Mouse (Mus musculus): ENCODE results near the gene Pagr1b. TPM values are rescaled to one million over a fixed set of nuclear protein-coding genes. Genes with fewer than 3 reads are reported as not detected.

The Pagr1b gene
- polyA plus RNA-seq, 1 experiment from 2014 or later = not detected

- peaks cover 19% of the 10 kb centered on the region for H3K4me1 ChIP-seq (replicated peaks; ENCODE audit: control insufficient read depth, insufficient read depth, low read length)
- WGBS = 4% methylated on average over 39 of the region's 39 CpGs
- peak; percentile 100 for DNase-seq (ENCODE audit: low spot score)
Observed at GRCm38 (mm10) chr7:127016971-127017949, 976 bp upstream of the Pagr1b start, which contains the start of gene Pagr1a. TSS of gene Pagr1a (minus strand) at chr7:127017352.

GRCm38 (mm10) chr7:127016486-127016938 lies 228 bp upstream of the Pagr1b start:
- H3K27ac ChIP-seq (ENCODE audit: low read depth, low read length) = peak overlapping the region; percentile 88
- H3K27me3 ChIP-seq (ENCODE audit: control insufficient read depth, insufficient read depth, low read length) = no peaks in the 10 kb centered on the region
- peak overlapping the region; percentile 91 for H3K4me2 ChIP-seq (replicated peaks; ENCODE audit: low read depth, low read length)
- peak overlapping the region; percentile 72 for H3K9ac ChIP-seq (ENCODE audit: low read depth, low read length)
- 0% methylated on average over 22 of the region's 22 CpGs for WGBS
- no peaks in the 10 kb centered on the region for H3K9me3 ChIP-seq (ENCODE audit: control insufficient read depth, low read length)
- ATAC-seq (ENCODE audit: low FRiP score) = peak; percentile 65
- peaks cover 19% of the 10 kb centered on the region for H3K4me1 ChIP-seq (replicated peaks; ENCODE audit: control insufficient read depth, insufficient read depth, low read length)
- 0 out of 2 replicates have a peak, but pooled peaks cover 4% of the 10 kb centered on the region for H3K36me3 ChIP-seq (ENCODE audit: control insufficient read depth, insufficient read depth, low read length)
- peak overlapping the region; percentile 53 for H3K4me3 ChIP-seq (ENCODE audit: low read depth, low read length)
- no peak for DNase-seq (ENCODE audit: low spot score)

More at GRCm38 (mm10) chr7:127016971-127017949, 976 bp upstream of the Pagr1b start, which contains the start of gene Pagr1a:
- no peaks in the 10 kb centered on the region for H3K27me3 ChIP-seq (ENCODE audit: control insufficient read depth, insufficient read depth, low read length)
- no peaks in the 10 kb centered on the region for H3K9me3 ChIP-seq (ENCODE audit: control insufficient read depth, low read length)
- peak within 1 kb of the TSS; percentile 53 for H3K4me3 ChIP-seq (ENCODE audit: low read depth, low read length)
- H3K4me2 ChIP-seq (replicated peaks; ENCODE audit: low read depth, low read length) = peak within 1 kb of the TSS; percentile 91
- peak within 1 kb of the TSS; percentile 88 for H3K27ac ChIP-seq (ENCODE audit: low read depth, low read length)
- H3K36me3 ChIP-seq (ENCODE audit: control insufficient read depth, insufficient read depth, low read length) = 0 out of 2 replicates have a peak, but pooled peaks cover 4% of the 10 kb centered on the region
- H3K9ac ChIP-seq (ENCODE audit: low read depth, low read length) = peak within 1 kb of the TSS; percentile 72
- peak; percentile 76 for ATAC-seq (ENCODE audit: low FRiP score)

GRCm38 (mm10) chr7:127016081-127016480 lies 203 bp downstream of the Pagr1b start:
- DNase-seq (ENCODE audit: low spot score) (peak; percentile 45), ATAC-seq (ENCODE audit: low FRiP score) (peak; percentile 31)
- Histone ChIP-seq H3K4me2 (replicated peaks; ENCODE audit: low read depth, low read length) (peak overlapping the region; percentile 91), H3K9me3 (ENCODE audit: control insufficient read depth, low read length) (no peaks in the 10 kb centered on the region), H3K27ac (ENCODE audit: low read depth, low read length) (peak overlapping the region; percentile 88), H3K4me1 (replicated peaks; ENCODE audit: control insufficient read depth, insufficient read depth, low read length) (peaks cover 19% of the 10 kb centered on the region), H3K27me3 (ENCODE audit: control insufficient read depth, insufficient read depth, low read length) (no peaks in the 10 kb centered on the region), H3K9ac (ENCODE audit: low read depth, low read length) (peak overlapping the region; percentile 72), H3K36me3 (ENCODE audit: control insufficient read depth, insufficient read depth, low read length) (0 out of 2 replicates have a peak, but pooled peaks cover 4% of the 10 kb centered on the region), H3K4me3 (ENCODE audit: low read depth, low read length) (peak overlapping the region; percentile 53)
- 3% methylated on average over 10 of the region's 10 CpGs for WGBS

- Histone ChIP-seq H3K4me1 (replicated peaks; ENCODE audit: control insufficient read depth, insufficient read depth, low read length) (peaks cover 17% of the 10 kb centered on the region), H3K9me3 (ENCODE audit: control insufficient read depth, low read length) (no peaks in the 10 kb centered on the region), H3K9ac (ENCODE audit: low read depth, low read length) (no peak overlapping the region), H3K4me2 (replicated peaks; ENCODE audit: low read depth, low read length) (no peak overlapping the region), H3K27me3 (ENCODE audit: control insufficient read depth, insufficient read depth, low read length) (no peaks in the 10 kb centered on the region), H3K36me3 (ENCODE audit: control insufficient read depth, insufficient read depth, low read length) (0 out of 2 replicates have a peak, but pooled peaks cover 4% of the 10 kb centered on the region), H3K27ac (ENCODE audit: low read depth, low read length) (no peak overlapping the region), H3K4me3 (ENCODE audit: low read depth, low read length) (no peak overlapping the region)
- DNase-seq (ENCODE audit: low spot score) = no peak
- ATAC-seq (ENCODE audit: low FRiP score) = no peak
- WGBS = 96% methylated on average over 12 of the region's 12 CpGs
Observed at GRCm38 (mm10) chr7:127014993-127015392, 1.3 kb downstream of the Pagr1b start.

- Histone ChIP-seq H3K36me3 (ENCODE audit: control insufficient read depth, insufficient read depth, low read length) (0 out of 2 replicates have a peak, but pooled peaks cover 4% of the 10 kb centered on the region), H3K4me2 (replicated peaks; ENCODE audit: low read depth, low read length) (0 out of 2 replicates have a peak within 1 kb of the TSS, but pooled peaks have one; percentile 0), H3K4me3 (ENCODE audit: low read depth, low read length) (peak within 1 kb of the TSS; percentile 53; the same call in 1 of the 2 replicates), H3K4me1 (replicated peaks; ENCODE audit: control insufficient read depth, insufficient read depth, low read length) (peaks cover 14% of the 10 kb centered on the region), H3K27me3 (ENCODE audit: control insufficient read depth, insufficient read depth, low read length) (no peaks in the 10 kb centered on the region), H3K9me3 (ENCODE audit: control insufficient read depth, low read length) (no peaks in the 10 kb centered on the region), H3K27ac (ENCODE audit: low read depth, low read length) (no peak within 1 kb of the TSS), H3K9ac (ENCODE audit: low read depth, low read length) (no peak within 1 kb of the TSS; the same call in 1 of the 2 replicates)
- DNase-seq (ENCODE audit: low spot score) (no peak), ATAC-seq (ENCODE audit: low FRiP score) (no peak)
- 62% methylated on average over 11 of the region's 11 CpGs for WGBS
Observed at GRCm38 (mm10) chr7:127014320-127014719, 2.0 kb downstream of the Pagr1b start, which contains the start of gene Mvp. TSS of gene Mvp (minus strand) at chr7:127014621.

GRCm38 (mm10) chr7:127013385-127013784 lies 2.9 kb downstream of the Pagr1b start:
- no peaks in the 10 kb centered on the region for H3K9me3 ChIP-seq (ENCODE audit: control insufficient read depth, low read length)
- no peak overlapping the region for H3K4me3 ChIP-seq (ENCODE audit: low read depth, low read length)
- H3K9ac ChIP-seq (ENCODE audit: low read depth, low read length) = no peak overlapping the region
- peaks cover 12% of the 10 kb centered on the region for H3K4me1 ChIP-seq (replicated peaks; ENCODE audit: control insufficient read depth, insufficient read depth, low read length)
- DNase-seq (ENCODE audit: low spot score) (no peak), ATAC-seq (ENCODE audit: low FRiP score) (no peak)
- 95% methylated on average over 6 of the region's 6 CpGs for WGBS
- H3K36me3 ChIP-seq (ENCODE audit: control insufficient read depth, insufficient read depth, low read length) = 0 out of 2 replicates have a peak, but pooled peaks cover 4% of the 10 kb centered on the region
- no peaks in the 10 kb centered on the region for H3K27me3 ChIP-seq (ENCODE audit: control insufficient read depth, insufficient read depth, low read length)
- H3K27ac ChIP-seq (ENCODE audit: low read depth, low read length) = no peak overlapping the region
- H3K4me2 ChIP-seq (replicated peaks; ENCODE audit: low read depth, low read length) = no peak overlapping the region

GRCm38 (mm10) chr7:127012845-127013244 lies 3.4 kb downstream of the Pagr1b start:
- peaks cover 8% of the 10 kb centered on the region for H3K4me1 ChIP-seq (replicated peaks; ENCODE audit: control insufficient read depth, insufficient read depth, low read length)
- WGBS = 93% methylated on average over 10 of the region's 10 CpGs

GRCm38 (mm10) chr7:127012374-127012773 lies 3.9 kb downstream of the Pagr1b start:
- no peaks in the 10 kb centered on the region for H3K9me3 ChIP-seq (ENCODE audit: control insufficient read depth, low read length)
- WGBS = 92% methylated on average over 6 of the region's 6 CpGs
- H3K4me2 ChIP-seq (replicated peaks; ENCODE audit: low read depth, low read length) = no peak overlapping the region
- H3K9ac ChIP-seq (ENCODE audit: low read depth, low read length) = no peak overlapping the region
- H3K4me3 ChIP-seq (ENCODE audit: low read depth, low read length) = no peak overlapping the region
- no peak for DNase-seq (ENCODE audit: low spot score)
- peaks cover 7% of the 10 kb centered on the region for H3K4me1 ChIP-seq (replicated peaks; ENCODE audit: control insufficient read depth, insufficient read depth, low read length)
- 0 out of 2 replicates have a peak, but pooled peaks cover 4% of the 10 kb centered on the region for H3K36me3 ChIP-seq (ENCODE audit: control insufficient read depth, insufficient read depth, low read length)
- ATAC-seq (ENCODE audit: low FRiP score) = no peak
- H3K27me3 ChIP-seq (ENCODE audit: control insufficient read depth, insufficient read depth, low read length) = no peaks in the 10 kb centered on the region
- no peak overlapping the region for H3K27ac ChIP-seq (ENCODE audit: low read depth, low read length)

More at GRCm38 (mm10) chr7:127012845-127013244, 3.4 kb downstream of the Pagr1b start:
- Histone ChIP-seq H3K27ac (ENCODE audit: low read depth, low read length) (no peak overlapping the region), H3K36me3 (ENCODE audit: control insufficient read depth, insufficient read depth, low read length) (0 out of 2 replicates have a peak, but pooled peaks cover 4% of the 10 kb centered on the region), H3K9me3 (ENCODE audit: control insufficient read depth, low read length) (no peaks in the 10 kb centered on the region), H3K4me3 (ENCODE audit: low read depth, low read length) (no peak overlapping the region), H3K9ac (ENCODE audit: low read depth, low read length) (no peak overlapping the region), H3K27me3 (ENCODE audit: control insufficient read depth, insufficient read depth, low read length) (no peaks in the 10 kb centered on the region), H3K4me2 (replicated peaks; ENCODE audit: low read depth, low read length) (no peak overlapping the region)
- ATAC-seq (ENCODE audit: low FRiP score) (no peak), DNase-seq (ENCODE audit: low spot score) (no peak)
